Comparison of ENCODE assay signal across 44 mouse cellular contexts in genomic region chr4:63382676-63383369, GRCm38 (mm10). TPM values are rescaled to one million over a fixed set of nuclear protein-coding genes. Genes with fewer than 3 reads are reported as not detected.
DNase-seq lines count a peak whose midpoint lies in the region; ATAC-seq and TF ChIP-seq lines count a peak whose summit lies in the region.
"Had no signal": no experiment of that assay in that cellular context is flagged by ENCODE, and none has a peak within 500 bp of the region (broad histone marks: within the 10 kb centered on the region; RNA-seq: fewer than 3 reads in every experiment).

No protein-coding gene starts in this region.

- TF ChIP-seq CTCF in spleen, adult 2 months (IDR thresholded peaks at IDR 0.05; ENCODE audit: extremely low read depth, insufficient read depth, insufficient read length, insufficient replicate concordance): no peak

- TF ChIP-seq POLR2A in spleen, adult 2 months (IDR thresholded peaks at IDR 0.05; ENCODE audit: low read depth, low read length): no peak

- peaks cover 30% of the 10 kb centered on the region; the same call in 1 of the 2 replicates for H3K4me1 ChIP-seq in spleen, adult 2 months (ENCODE audit: control insufficient read depth, insufficient read depth, insufficient read length)
- peaks cover 50% of the 10 kb centered on the region for H3K4me1 ChIP-seq in liver, embryonic 15.5 days (replicated peaks)
- H3K4me1 ChIP-seq in heart, embryonic 11.5 days (ENCODE audit: control insufficient read depth, insufficient read depth, low read length): no peaks in the 10 kb centered on the region
- H3K4me1 ChIP-seq: embryonic facial prominence, embryonic 10.5 days; embryonic facial prominence, embryonic 15.5 days; heart, embryonic 13.5 days; limb, embryonic 15.5 days; lung, embryonic 15.5 days; neural tube, embryonic 12.5 days had no signal

- DNase-seq in spleen, adult 2 months (ENCODE audit: low read depth in 1 of 2, low spot score in 2 of 2): no peak
- DNase-seq in spleen, postnatal 14 days (ENCODE audit: low spot score in 2 of 2): no peak
- peak; percentile 36 for DNase-seq in liver
- no peak for DNase-seq in gastrocnemius, adult 18-20 months (ENCODE audit: low spot score)
- DNase-seq in Muller cell, postnatal 12 days (ENCODE audit: inconsistent ontology term): no peak
- DNase-seq in cerebellum, adult 9-11 months: no peak
- DNase-seq: adrenal gland, postnatal 10 days; cerebellum, adult 2 months; cerebellum, postnatal 25 days; gastrocnemius, adult 2 months; gastrocnemius, postnatal 36 days; heart, adult 2 months; heart, postnatal 10 days; kidney, adult 9 months; kidney, postnatal 25 days; right cerebral cortex, postnatal 4 days; thymus, postnatal 25 days had no signal

- peak overlapping the region; percentile 47; the same call in 1 of the 2 replicates for H3K9ac ChIP-seq in liver, embryonic 15.5 days
- H3K9ac ChIP-seq in heart, embryonic 11.5 days (ENCODE audit: low read depth, low read length): no peak overlapping the region
- H3K9ac ChIP-seq: embryonic facial prominence, embryonic 15.5 days; forebrain, embryonic 15.5 days; heart, embryonic 13.5 days; hindbrain, embryonic 14.5 days; limb, embryonic 15.5 days; lung, embryonic 15.5 days; midbrain, embryonic 12.5 days; neural tube, embryonic 12.5 days had no signal

- H3K4me3 ChIP-seq in spleen, adult 2 months (ENCODE audit: extremely low read depth, insufficient read depth, insufficient read length): no peak overlapping the region
- H3K4me3 ChIP-seq in liver, embryonic 15.5 days (replicated peaks): no peak overlapping the region
- no peak overlapping the region for H3K4me3 ChIP-seq in heart, embryonic 11.5 days (ENCODE audit: low read depth, low read length)
- H3K4me3 ChIP-seq: embryonic facial prominence, embryonic 10.5 days; embryonic facial prominence, embryonic 15.5 days; forebrain, embryonic 10.5 days; forebrain, embryonic 15.5 days; gastrocnemius, adult 2 months; heart, adult 2 months; heart, embryonic 13.5 days; limb, embryonic 10.5 days; limb, embryonic 15.5 days; lung, embryonic 15.5 days; midbrain, embryonic 12.5 days; myocyte; neural tube, embryonic 12.5 days had no signal

- H3K36me3 ChIP-seq in spleen, adult 2 months (ENCODE audit: control insufficient read depth, insufficient read depth, low read length): peaks cover 85% of the 10 kb centered on the region
- peaks cover 50% of the 10 kb centered on the region for H3K36me3 ChIP-seq in liver, embryonic 15.5 days (replicated peaks)
- peaks cover 8% of the 10 kb centered on the region for H3K36me3 ChIP-seq in heart, embryonic 11.5 days (ENCODE audit: control insufficient read depth, insufficient read depth, low read length)

- peak overlapping the region; percentile 7; the same call in 1 of the 2 replicates for H3K27ac ChIP-seq in spleen, adult 2 months (ENCODE audit: insufficient read depth, low read length)
- H3K27ac ChIP-seq in liver, embryonic 15.5 days (replicated peaks): peak overlapping the region; percentile 84
- H3K27ac ChIP-seq in heart, embryonic 11.5 days (ENCODE audit: low read depth, low read length): no peak overlapping the region
- H3K27ac ChIP-seq: embryonic facial prominence, embryonic 10.5 days; embryonic facial prominence, embryonic 15.5 days; forebrain, embryonic 15.5 days; gastrocnemius, adult 2 months; heart, adult 2 months; heart, embryonic 13.5 days; hindbrain, embryonic 14.5 days; limb, embryonic 10.5 days; limb, embryonic 15.5 days; lung, embryonic 15.5 days; midbrain, embryonic 12.5 days; neural tube, embryonic 12.5 days had no signal

- peak overlapping the region; percentile 59 for H3K4me2 ChIP-seq in liver, embryonic 15.5 days
- no peak overlapping the region for H3K4me2 ChIP-seq in heart, embryonic 11.5 days
- H3K4me2 ChIP-seq: embryonic facial prominence, embryonic 15.5 days; forebrain, embryonic 15.5 days; heart, embryonic 13.5 days; hindbrain, embryonic 14.5 days; limb, embryonic 15.5 days; lung, embryonic 15.5 days; midbrain, embryonic 12.5 days; neural tube, embryonic 12.5 days had no signal

- no peaks in the 10 kb centered on the region for H3K9me3 ChIP-seq in liver, embryonic 15.5 days (replicated peaks)
- H3K9me3 ChIP-seq in heart, embryonic 11.5 days (replicated peaks; ENCODE audit: control insufficient read depth, low read length): no peaks in the 10 kb centered on the region
- H3K9me3 ChIP-seq: embryonic facial prominence, embryonic 10.5 days; embryonic facial prominence, embryonic 15.5 days; forebrain, embryonic 10.5 days; forebrain, embryonic 15.5 days; heart, embryonic 13.5 days; limb, embryonic 10.5 days; limb, embryonic 15.5 days; lung, embryonic 15.5 days; midbrain, embryonic 12.5 days; neural tube, embryonic 12.5 days had no signal

- H3K27me3 ChIP-seq in spleen, adult 2 months (ENCODE audit: control insufficient read depth, insufficient read depth, low read length): no peaks in the 10 kb centered on the region
- H3K27me3 ChIP-seq in liver, embryonic 15.5 days: no peaks in the 10 kb centered on the region
- H3K27me3 ChIP-seq in heart, embryonic 11.5 days (ENCODE audit: control insufficient read depth, insufficient read depth, low read length): no peaks in the 10 kb centered on the region
- H3K27me3 ChIP-seq: CH12.LX; embryonic facial prominence, embryonic 15.5 days; forebrain, embryonic 15.5 days; heart, embryonic 13.5 days; limb, embryonic 15.5 days; lung, embryonic 15.5 days; midbrain, embryonic 12.5 days; neural tube, embryonic 12.5 days; Patski had no signal

- 90% methylated on average over 4 of the region's 4 CpGs for WGBS in spleen, adult 2 months
- WGBS in liver, embryonic 15.5 days (ENCODE audit: insufficient replicate concordance): 40% methylated on average over 4 of the region's 4 CpGs
- 74% methylated on average over 4 of the region's 4 CpGs for WGBS in heart, embryonic 11.5 days (ENCODE audit: insufficient replicate concordance)

- ATAC-seq in liver, embryonic 15.5 days (ENCODE audit: insufficient read depth): peak; percentile 82
- no peak for ATAC-seq in heart, embryonic 11.5 days (replicated peaks; ENCODE audit: insufficient number of reproducible peaks, low FRiP score, low TSS enrichment)
- ATAC-seq: forebrain, embryonic 15.5 days; intestine, postnatal 0 days; Patski had no signal

RNA-seq across cellular contexts. Expression of gene Akna, which starts 20.3 kb away (rescaled TPM):
- polyA plus RNA-seq in spleen, adult 2 months (2012; rRNA removed): 94.1 and 100 TPM in 2 replicates
- 4.8 and 5.7 TPM in 2 replicates for polyA plus RNA-seq in liver, embryonic 15.5 days (2015; fragmentation: Nextera tagmentation; extraction: Ambion mirVana)
- 1 to 10 TPM in 1 of 2 experiments, under 1 TPM in 1; 0.82 to 1.5 TPM for total RNA-seq in gastrocnemius, adult 18-20 months (2021)
- 3.1 and 3.2 TPM in 2 replicates for polyA plus RNA-seq in heart, embryonic 11.5 days (2014; fragmentation: Nextera tagmentation; extraction: Ambion mirVana)

RNA-seq across cellular contexts. Expression of gene Orm2, which starts 20.6 kb away (rescaled TPM):
- polyA plus RNA-seq in spleen, adult 2 months (2012; rRNA removed): not detected in 2 replicates
- polyA plus RNA-seq in liver, embryonic 15.5 days (2015; fragmentation: Nextera tagmentation; extraction: Ambion mirVana): not detected in 2 replicates
- under 1 TPM in 1 of 2 experiments, not detected in 1; 0.47 TPM for total RNA-seq in gastrocnemius, adult 18-20 months (2021)
- polyA plus RNA-seq in heart, embryonic 11.5 days (2014; fragmentation: Nextera tagmentation; extraction: Ambion mirVana): not detected in 2 replicates
- total RNA-seq: CH12.LX; ES-E14; gastrocnemius, adult 2 months; heart, adult 2 months; heart, postnatal 10 days; hematopoietic stem cell, adult 5-6 weeks; layer of hippocampus, adult 18-20 months; layer of hippocampus, postnatal 25 days; left cerebral cortex, postnatal 10 days; megakaryocyte, adult 5-6 weeks; midbrain, postnatal 0 days had no signal
- polyA plus RNA-seq: C2C12; cerebellum, adult 2 months; embryonic facial prominence, embryonic 10.5 days; forebrain, embryonic 10.5 days; forebrain, embryonic 15.5 days; frontal cortex, adult 2 months; heart, adult 2 months; heart, embryonic 13.5 days; hindbrain, embryonic 14.5 days; intestine, postnatal 0 days; limb, embryonic 10.5 days; lung, embryonic 15.5 days; midbrain, embryonic 12.5 days; midbrain, postnatal 0 days; myocyte; neural tube, embryonic 12.5 days; stomach, embryonic 14.5 days had no signal

RNA-seq across cellular contexts. Expression of gene Orm3, which starts 26.9 kb away (rescaled TPM):
- not detected in 2 replicates for polyA plus RNA-seq in spleen, adult 2 months (2012; rRNA removed)
- polyA plus RNA-seq in liver, embryonic 15.5 days (2015; fragmentation: Nextera tagmentation; extraction: Ambion mirVana): not detected in 2 replicates
- total RNA-seq in gastrocnemius, adult 18-20 months (2021): not detected
- polyA plus RNA-seq in heart, embryonic 11.5 days (2014; fragmentation: Nextera tagmentation; extraction: Ambion mirVana): not detected in 2 replicates
- total RNA-seq: CH12.LX; ES-E14; gastrocnemius, adult 2 months; gastrocnemius, postnatal 36 days; hematopoietic stem cell, adult 5-6 weeks; layer of hippocampus, adult 18-20 months; layer of hippocampus, postnatal 25 days; left cerebral cortex, postnatal 10 days; megakaryocyte, adult 5-6 weeks; midbrain, postnatal 0 days had no signal
- polyA plus RNA-seq: C2C12; cerebellum, adult 2 months; embryonic facial prominence, embryonic 10.5 days; embryonic facial prominence, embryonic 15.5 days; forebrain, embryonic 10.5 days; forebrain, embryonic 15.5 days; frontal cortex, adult 2 months; heart, adult 2 months; heart, embryonic 13.5 days; hindbrain, embryonic 14.5 days; intestine, postnatal 0 days; limb, embryonic 10.5 days; limb, embryonic 15.5 days; lung, embryonic 15.5 days; midbrain, embryonic 12.5 days; midbrain, postnatal 0 days; neural tube, embryonic 12.5 days; stomach, embryonic 14.5 days had no signal

RNA-seq across cellular contexts. Expression of gene Orm1, which starts 38.5 kb away (rescaled TPM):
- polyA plus RNA-seq in spleen, adult 2 months (2012; rRNA removed): 0.43 and 0.53 TPM in 2 replicates
- 0.50 and 0.77 TPM in 2 replicates for polyA plus RNA-seq in liver, embryonic 15.5 days (2015; fragmentation: Nextera tagmentation; extraction: Ambion mirVana)
- 1 to 10 TPM in 1 of 2 experiments, under 1 TPM in 1; 0.62 to 5.0 TPM for total RNA-seq in gastrocnemius, adult 18-20 months (2021)
- not detected in 2 replicates for polyA plus RNA-seq in heart, embryonic 11.5 days (2014; fragmentation: Nextera tagmentation; extraction: Ambion mirVana)
- total RNA-seq: CH12.LX; ES-E14; layer of hippocampus, adult 18-20 months; layer of hippocampus, postnatal 25 days; left cerebral cortex, postnatal 10 days; midbrain, postnatal 0 days had no signal
- polyA plus RNA-seq: cerebellum, adult 2 months; embryonic facial prominence, embryonic 10.5 days; forebrain, embryonic 10.5 days; forebrain, embryonic 15.5 days; heart, embryonic 13.5 days; hindbrain, embryonic 14.5 days; intestine, postnatal 0 days; limb, embryonic 10.5 days; lung, embryonic 15.5 days; midbrain, embryonic 12.5 days; midbrain, postnatal 0 days; myocyte; neural tube, embryonic 12.5 days; stomach, embryonic 14.5 days had no signal

Comparison
In these comparisons a context has a peak if more than half of its experiments do, and no peak if none do; other contexts are left out.
1. RNA of gene Akna, which starts 20.3 kb away (polyA plus RNA-seq): 94.1 to 100 TPM in spleen, adult 2 months; 4.8 to 5.7 TPM in liver, embryonic 15.5 days and 3.1 to 3.2 TPM in heart, embryonic 11.5 days; every median in the first group is over 10 times any median in the second.